Mouse (Mus musculus): ENCODE measurements at regions not wholly inside any gene's neighbourhood (a gene's known extent, or its start where the extent isn't known, plus 50 kb on each side); places are given as distances from the start of the nearest gene placed in this dataset.

DNA sequence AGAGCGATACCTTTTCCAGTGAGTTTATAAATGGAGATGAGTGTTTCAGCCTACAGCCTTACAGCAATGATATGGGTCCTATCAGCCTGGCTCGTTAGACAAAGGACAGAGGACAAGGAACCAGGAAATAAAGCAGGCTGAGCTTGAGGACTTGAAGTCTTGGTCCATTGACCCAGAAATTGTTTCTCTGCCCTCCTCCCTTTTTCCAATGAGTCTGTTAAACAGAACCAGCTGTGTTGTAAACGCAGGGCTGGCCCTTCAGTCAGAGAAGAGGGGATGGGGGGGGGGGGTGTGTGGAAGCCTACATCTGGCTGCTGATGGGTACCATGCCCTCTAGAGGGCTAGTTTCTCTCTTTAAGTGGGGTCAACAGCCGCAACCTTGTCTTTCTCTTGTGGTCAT lies 199.7 kb upstream of the Nr4a3 start:
- no peak overlapping the region for H3K27ac ChIP-seq
- H3K4me3 ChIP-seq = no peak overlapping the region
- H3K9ac ChIP-seq = no peak overlapping the region
- H3K4me1 ChIP-seq = no peaks in the 10 kb centered on the region
- H3K4me2 ChIP-seq = no peak overlapping the region
- no peak for ATAC-seq
- no peaks in the 10 kb centered on the region for H3K27me3 ChIP-seq (replicated peaks)
- H3K36me3 ChIP-seq = no peaks in the 10 kb centered on the region
- H3K9me3 ChIP-seq (replicated peaks) = no peaks in the 10 kb centered on the region
- 57% methylated on average over 4 of the region's 4 CpGs for WGBS (ENCODE audit: insufficient replicate concordance)

DNA sequence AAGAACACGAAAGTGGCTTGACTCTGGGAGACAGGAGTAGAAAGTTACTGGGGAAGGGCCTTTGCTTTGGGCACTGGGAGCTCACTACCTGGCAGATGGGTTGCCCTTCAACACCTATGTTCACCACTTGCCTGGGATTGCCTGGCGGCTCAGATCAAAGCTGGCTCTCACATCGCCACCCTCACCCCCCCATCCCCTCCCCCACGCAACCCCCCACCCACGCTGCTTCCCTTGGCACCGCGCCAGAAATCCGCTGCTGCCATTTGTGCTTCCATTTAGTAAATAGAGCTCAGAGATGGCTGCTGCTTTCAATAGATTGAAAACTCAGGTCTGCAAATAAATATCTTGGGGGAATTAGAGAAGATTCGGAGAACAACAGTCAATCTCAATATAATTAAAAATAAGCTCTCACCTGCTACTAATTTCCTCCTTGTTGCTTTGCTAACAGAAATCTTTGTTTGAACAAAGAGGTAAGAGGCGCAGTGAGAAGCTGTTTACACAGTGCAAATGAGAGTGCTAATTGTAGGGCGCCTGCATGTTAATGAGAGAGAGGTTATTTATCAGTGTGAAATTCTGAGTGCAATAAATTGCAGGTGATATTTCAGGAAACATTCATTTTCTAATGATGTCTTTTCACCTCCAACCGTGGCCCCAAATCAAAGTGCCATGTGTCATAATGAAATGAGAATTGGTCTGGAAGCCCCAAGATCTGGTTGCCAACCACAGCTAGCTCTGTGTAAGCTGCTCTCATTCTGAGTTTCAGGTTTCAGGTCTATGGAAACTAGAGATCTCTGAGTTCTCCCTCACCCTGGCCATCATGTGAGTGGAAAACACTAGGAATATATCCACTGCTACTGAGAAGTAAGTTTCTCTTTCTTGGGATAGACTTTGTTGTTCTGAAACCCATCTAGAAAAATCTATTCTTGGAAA lies 198.3 kb upstream of the Nr4a3 start:
- Histone ChIP-seq H3K4me2 (no peak overlapping the region), H3K27me3 (replicated peaks) (no peaks in the 10 kb centered on the region), H3K36me3 (no peaks in the 10 kb centered on the region), H3K4me3 (no peak overlapping the region), H3K9me3 (replicated peaks) (no peaks in the 10 kb centered on the region), H3K27ac (no peak overlapping the region), H3K9ac (no peak overlapping the region), H3K4me1 (no peaks in the 10 kb centered on the region)
- WGBS (ENCODE audit: insufficient replicate concordance) = 51% methylated on average over 12 of the region's 12 CpGs
- ATAC-seq = no peak

GRCm38 (mm10) chr4:47861151-47861550 lies 183.8 kb upstream of the Nr4a3 start:
- ATAC-seq = no peak
- 43% methylated on average over 6 of the region's 6 CpGs for WGBS (ENCODE audit: insufficient replicate concordance)

DNA sequence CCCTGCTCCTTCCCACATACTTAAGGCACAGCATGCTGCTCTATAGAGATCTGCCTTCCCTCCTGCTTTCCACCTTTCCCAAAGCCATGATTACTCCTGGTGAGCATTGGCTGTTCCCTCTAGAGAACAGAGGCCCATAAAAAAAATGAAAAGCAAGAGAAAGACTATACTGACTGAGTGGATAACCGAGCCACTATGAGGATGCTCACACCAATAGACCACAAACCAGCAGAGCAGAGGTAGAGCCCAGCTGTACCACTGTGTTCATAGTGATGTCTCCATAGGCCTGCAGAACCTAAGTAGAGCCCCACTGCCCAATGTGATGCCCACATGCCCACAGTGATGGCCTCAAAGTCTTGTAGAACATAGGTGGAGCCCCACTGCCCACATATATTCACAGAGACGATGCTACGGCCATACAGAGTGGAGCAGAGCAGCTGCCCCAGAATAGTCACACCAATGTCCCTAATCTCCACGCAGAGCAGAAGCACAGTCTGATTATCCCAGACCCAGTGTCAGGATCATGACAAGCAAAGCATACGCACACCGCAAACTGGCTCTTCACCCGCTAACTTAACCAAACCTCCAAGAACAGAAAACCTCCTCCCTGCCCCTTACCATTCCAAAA lies 174.8 kb upstream of the Nr4a3 start:
- no peaks in the 10 kb centered on the region for H3K4me1 ChIP-seq
- H3K9me3 ChIP-seq (replicated peaks) = no peaks in the 10 kb centered on the region
- ATAC-seq = no peak
- H3K27me3 ChIP-seq (replicated peaks) = no peaks in the 10 kb centered on the region
- H3K27ac ChIP-seq = no peak overlapping the region
- H3K36me3 ChIP-seq = no peaks in the 10 kb centered on the region
- H3K9ac ChIP-seq = no peak overlapping the region
- H3K4me2 ChIP-seq = no peak overlapping the region
- no peak overlapping the region for H3K4me3 ChIP-seq
- 75% methylated on average over 7 of the region's 7 CpGs for WGBS (ENCODE audit: insufficient replicate concordance)

More at GRCm38 (mm10) chr4:47861151-47861550, 183.8 kb upstream of the Nr4a3 start:
- no peak overlapping the region for H3K27ac ChIP-seq
- no peaks in the 10 kb centered on the region for H3K36me3 ChIP-seq
- H3K4me1 ChIP-seq = no peaks in the 10 kb centered on the region
- no peak overlapping the region for H3K9ac ChIP-seq
- H3K4me3 ChIP-seq = no peak overlapping the region
- H3K4me2 ChIP-seq = no peak overlapping the region
- no peaks in the 10 kb centered on the region for H3K27me3 ChIP-seq (replicated peaks)
- H3K9me3 ChIP-seq (replicated peaks) = no peaks in the 10 kb centered on the region

- Histone ChIP-seq H3K4me2 (no peak overlapping the region), H3K27ac (no peak overlapping the region), H3K9ac (no peak overlapping the region), H3K27me3 (replicated peaks) (no peaks in the 10 kb centered on the region), H3K9me3 (replicated peaks) (no peaks in the 10 kb centered on the region), H3K4me3 (no peak overlapping the region), H3K4me1 (no peaks in the 10 kb centered on the region), H3K36me3 (no peaks in the 10 kb centered on the region)
- WGBS (ENCODE audit: insufficient replicate concordance) = 63% methylated on average over 5 of the region's 5 CpGs
- ATAC-seq = no peak
These were observed 174.3 kb upstream of the Nr4a3 start for GRCm38 (mm10) chr4:47870638-47871019.

GRCm38 (mm10) chr4:47881560-47881959 lies 163.4 kb upstream of the Nr4a3 start:
- no peak overlapping the region for H3K27ac ChIP-seq
- no peak for ATAC-seq
- H3K4me3 ChIP-seq = no peak overlapping the region
- no peak overlapping the region for H3K4me2 ChIP-seq
- no peaks in the 10 kb centered on the region for H3K36me3 ChIP-seq
- no peaks in the 10 kb centered on the region for H3K9me3 ChIP-seq (replicated peaks)
- H3K4me1 ChIP-seq = no peaks in the 10 kb centered on the region
- no peak overlapping the region for H3K9ac ChIP-seq
- no peaks in the 10 kb centered on the region for H3K27me3 ChIP-seq (replicated peaks)
- 58% methylated on average over 9 of the region's 9 CpGs for WGBS (ENCODE audit: insufficient replicate concordance)

DNA sequence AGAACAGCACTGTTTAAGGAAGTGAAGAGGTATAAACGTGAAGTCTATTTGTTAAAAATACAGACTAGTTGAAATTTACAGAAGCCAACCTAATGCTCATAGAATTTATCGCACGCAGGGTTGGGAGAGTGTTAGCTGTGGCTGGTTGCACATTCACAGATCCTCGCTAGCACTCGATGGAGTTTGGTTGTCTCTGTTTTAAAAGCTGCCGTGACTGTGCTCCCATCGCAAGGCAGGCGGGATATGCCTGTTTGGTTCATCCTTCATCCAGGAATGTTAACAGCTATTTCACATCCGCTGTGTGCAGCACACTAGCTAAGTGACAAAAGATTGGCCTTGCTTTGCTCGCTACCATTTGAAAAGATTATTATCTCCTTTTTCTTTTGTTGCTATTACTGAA lies 162.9 kb upstream of the Nr4a3 start:
- no peaks in the 10 kb centered on the region for H3K36me3 ChIP-seq
- no peaks in the 10 kb centered on the region for H3K4me1 ChIP-seq
- H3K27me3 ChIP-seq (replicated peaks) = no peaks in the 10 kb centered on the region
- no peak overlapping the region for H3K4me2 ChIP-seq
- H3K9ac ChIP-seq = no peak overlapping the region
- ATAC-seq = no peak
- H3K4me3 ChIP-seq = no peak overlapping the region
- H3K9me3 ChIP-seq (replicated peaks) = no peaks in the 10 kb centered on the region
- 72% methylated on average over 10 of the region's 10 CpGs for WGBS (ENCODE audit: insufficient replicate concordance)
- no peak overlapping the region for H3K27ac ChIP-seq

DNA sequence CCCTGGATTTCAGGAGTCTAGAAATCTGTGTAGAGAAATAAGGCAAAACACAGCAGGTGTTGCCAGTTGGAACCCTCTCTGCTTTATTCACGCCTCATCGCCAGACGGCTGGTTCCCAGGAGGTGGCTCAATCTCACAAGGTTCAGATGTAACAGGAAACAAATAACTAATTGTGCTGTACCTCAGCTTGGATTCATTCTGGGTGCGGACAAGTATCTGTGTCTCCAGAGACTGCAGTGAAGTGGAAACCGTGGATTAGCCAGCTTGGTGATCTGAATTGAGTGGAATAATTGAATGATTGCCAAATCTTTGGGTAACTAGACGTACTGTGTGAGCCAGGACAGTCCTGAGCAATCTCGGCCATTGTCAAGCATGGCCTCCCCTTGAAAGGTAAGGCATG lies 145.4 kb upstream of the Nr4a3 start:
- Histone ChIP-seq H3K9ac (no peak overlapping the region), H3K4me3 (no peak overlapping the region), H3K36me3 (no peaks in the 10 kb centered on the region), H3K9me3 (replicated peaks) (no peaks in the 10 kb centered on the region), H3K27me3 (replicated peaks) (no peaks in the 10 kb centered on the region), H3K27ac (no peak overlapping the region), H3K4me2 (no peak overlapping the region), H3K4me1 (no peaks in the 10 kb centered on the region)
- no peak for ATAC-seq
- 64% methylated on average over 7 of the region's 7 CpGs for WGBS (ENCODE audit: insufficient replicate concordance)

DNA sequence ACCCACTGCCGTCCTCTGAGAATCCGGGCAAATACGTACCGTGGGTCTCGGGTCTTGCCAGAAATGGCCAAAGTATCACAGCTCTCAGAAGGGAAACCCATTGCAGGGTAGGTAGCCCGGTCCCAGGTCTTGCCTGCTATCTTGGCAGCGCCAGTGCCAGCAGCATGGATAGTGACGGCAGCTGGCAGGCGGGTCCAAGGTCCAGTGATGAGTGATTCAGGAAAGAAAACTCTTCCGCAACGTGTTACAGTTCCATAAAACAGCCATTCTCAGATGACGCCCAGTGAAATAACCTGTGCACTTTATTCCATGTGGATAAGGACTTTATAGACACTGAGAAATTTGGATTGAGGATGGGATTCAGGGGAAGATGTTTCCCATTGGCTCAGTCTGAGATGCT lies 142.2 kb upstream of the Nr4a3 start:
- H3K9ac ChIP-seq = no peak overlapping the region
- WGBS (ENCODE audit: insufficient replicate concordance) = 78% methylated on average over 12 of the region's 12 CpGs
- no peaks in the 10 kb centered on the region for H3K9me3 ChIP-seq (replicated peaks)
- no peaks in the 10 kb centered on the region for H3K36me3 ChIP-seq
- H3K4me2 ChIP-seq = no peak overlapping the region
- no peak for ATAC-seq
- no peak overlapping the region for H3K27ac ChIP-seq
- no peaks in the 10 kb centered on the region for H3K27me3 ChIP-seq (replicated peaks)
- no peak overlapping the region for H3K4me3 ChIP-seq
- H3K4me1 ChIP-seq = no peaks in the 10 kb centered on the region

GRCm38 (mm10) chr4:47912259-47912658 lies 132.7 kb upstream of the Nr4a3 start:
- no peaks in the 10 kb centered on the region for H3K36me3 ChIP-seq
- WGBS (ENCODE audit: insufficient replicate concordance) = 46% methylated on average over 1 of the region's 1 CpGs
- ATAC-seq = no peak
- no peak overlapping the region for H3K4me3 ChIP-seq
- H3K4me1 ChIP-seq = no peaks in the 10 kb centered on the region
- no peaks in the 10 kb centered on the region for H3K27me3 ChIP-seq (replicated peaks)
- H3K9me3 ChIP-seq (replicated peaks) = no peaks in the 10 kb centered on the region
- H3K9ac ChIP-seq = no peak overlapping the region
- H3K4me2 ChIP-seq = no peak overlapping the region
- no peak overlapping the region for H3K27ac ChIP-seq

DNA sequence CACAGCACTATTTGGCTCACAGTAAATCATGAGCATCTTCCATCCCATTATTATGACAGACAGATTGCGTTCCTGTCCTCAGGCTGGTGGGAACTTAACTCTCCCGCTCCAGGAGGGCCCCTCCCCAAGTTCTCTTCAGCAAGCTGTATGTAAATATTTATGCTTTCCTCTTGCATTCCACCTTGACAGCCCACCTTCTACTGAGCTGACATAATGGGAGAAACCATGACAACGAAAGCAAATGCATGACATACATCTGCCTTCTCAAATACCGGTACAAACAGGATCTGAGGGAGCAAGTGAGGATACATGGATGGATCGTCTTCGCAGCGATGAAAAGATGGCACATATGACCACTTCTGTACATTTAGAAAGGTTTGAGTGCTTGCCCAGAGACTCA lies 125.4 kb upstream of the Nr4a3 start:
- no peaks in the 10 kb centered on the region for H3K36me3 ChIP-seq
- no peak overlapping the region for H3K9ac ChIP-seq
- H3K27me3 ChIP-seq (replicated peaks) = no peaks in the 10 kb centered on the region
- no peak for ATAC-seq
- H3K9me3 ChIP-seq (replicated peaks) = no peaks in the 10 kb centered on the region
- H3K4me3 ChIP-seq = no peak overlapping the region
- H3K4me2 ChIP-seq = no peak overlapping the region
- 72% methylated on average over 7 of the region's 7 CpGs for WGBS (ENCODE audit: insufficient replicate concordance)
- no peak overlapping the region for H3K27ac ChIP-seq
- H3K4me1 ChIP-seq = no peaks in the 10 kb centered on the region

GRCm38 (mm10) chr4:47931464-47931863 lies 113.5 kb upstream of the Nr4a3 start:
- 51% methylated on average over 2 of the region's 2 CpGs for WGBS (ENCODE audit: insufficient replicate concordance)
- no peaks in the 10 kb centered on the region for H3K27me3 ChIP-seq (replicated peaks)
- no peak overlapping the region for H3K9ac ChIP-seq
- H3K36me3 ChIP-seq = no peaks in the 10 kb centered on the region
- ATAC-seq = no peak
- H3K9me3 ChIP-seq (replicated peaks) = no peaks in the 10 kb centered on the region; the same call in 1 of the 2 replicates
- H3K4me3 ChIP-seq = no peak overlapping the region
- no peak overlapping the region for H3K27ac ChIP-seq
- H3K4me2 ChIP-seq = no peak overlapping the region
- no peaks in the 10 kb centered on the region for H3K4me1 ChIP-seq

Measured in liver, embryonic 12.5 days (tissue).